Mouse (Mus musculus) adrenal gland, adult (tissue): ENCODE measurements at regions not wholly inside any gene's neighbourhood (a gene's known extent, or its start where the extent isn't known, plus 50 kb on each side); places are given as distances from the start of the nearest gene placed in this dataset.
"Not testable (repeated sequence)": the region's sequence is repeated elsewhere in the genome, so short reads cannot be mapped to it uniquely, and the experiment has no call there.

ENCODE experiments used
- DNase-seq, 2 experiments: peaks; one replicate each; pipeline ENCODE4 v3.0.0; 2022 to 2023; ENCODE audit warnings: low spot score in 1 of 2; ENCODE audit not compliant: inconsistent age in 2 of 2

DNA sequence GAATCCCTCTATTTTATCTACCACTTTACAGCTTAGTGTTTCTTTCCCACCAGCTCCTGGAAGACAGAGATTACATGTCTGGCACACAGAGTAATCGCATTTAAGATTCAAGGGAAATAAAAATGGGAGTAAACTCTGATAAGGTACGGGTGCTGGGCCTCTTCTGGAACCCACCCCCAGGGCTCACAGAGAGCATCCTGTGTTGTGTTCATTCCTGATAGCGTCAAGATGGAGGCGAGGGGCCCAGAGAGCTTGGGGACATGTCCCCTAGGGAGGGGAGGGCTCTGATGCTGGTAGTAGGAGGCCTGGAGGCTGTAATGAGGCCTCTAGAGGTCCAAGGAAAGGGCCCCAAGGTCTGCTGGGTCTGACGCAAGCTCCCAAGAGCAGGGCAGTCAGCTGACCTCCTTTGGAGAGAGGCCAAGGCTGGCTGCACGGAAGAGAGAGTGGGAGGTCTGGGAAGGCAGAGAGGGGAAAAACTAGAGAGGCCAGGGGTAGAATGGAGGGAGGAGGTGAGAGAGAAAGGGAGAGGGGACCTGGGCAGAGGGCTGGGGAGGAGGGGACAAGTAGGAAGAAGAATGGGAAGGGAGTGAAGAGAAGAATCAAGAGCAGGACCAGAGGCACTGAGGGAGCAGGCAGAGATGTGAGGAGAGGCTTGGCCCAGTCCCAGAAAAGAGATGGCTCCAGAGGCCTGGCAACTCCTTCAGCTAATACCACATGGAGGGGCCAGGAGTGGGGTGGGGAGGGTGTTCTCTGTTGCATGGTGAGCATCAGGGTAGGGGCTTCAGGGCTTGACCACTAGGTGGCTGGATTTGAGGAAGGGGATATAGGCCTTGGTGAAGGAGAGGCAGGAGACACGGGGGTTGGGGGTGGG is 96.8 kb upstream of the Eif4g2 start:
- peak; percentile 82 to 94 for DNase-seq

DNA sequence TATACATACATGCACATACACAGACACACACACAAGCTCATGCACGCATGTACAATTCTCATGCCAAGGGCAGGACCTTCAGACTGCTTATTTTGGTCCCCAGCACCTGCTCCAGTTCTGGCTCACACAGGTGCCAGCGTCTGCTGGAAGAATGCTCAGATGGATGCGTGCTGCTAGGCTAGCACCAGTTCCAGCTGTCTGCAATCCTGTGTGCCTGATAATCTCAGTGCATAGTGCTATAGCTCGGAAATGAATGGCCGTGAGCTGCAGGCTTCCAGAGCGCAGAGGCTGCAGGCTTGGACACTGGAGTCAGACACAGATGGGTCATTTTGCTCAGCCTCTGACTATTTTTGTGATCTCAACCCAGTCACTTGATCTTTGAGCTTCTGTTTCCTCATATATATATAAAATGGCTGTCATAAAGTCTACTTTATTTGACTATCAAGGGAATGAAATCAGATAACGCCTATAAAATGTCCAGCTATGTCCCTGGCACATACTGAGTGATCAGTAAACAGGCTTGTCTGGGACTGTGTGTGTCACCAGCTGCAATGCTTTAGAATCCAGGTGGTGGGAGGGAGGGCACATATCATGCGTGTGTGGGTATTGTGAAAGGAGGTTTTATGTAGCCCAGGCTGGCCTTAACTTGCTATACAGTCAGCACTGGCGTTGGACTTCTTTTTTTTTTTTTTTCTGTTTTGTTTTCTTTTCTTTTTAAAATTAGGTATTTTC is 91.7 kb upstream of the Eif4g2 start:
- DNase-seq = no peak

DNA sequence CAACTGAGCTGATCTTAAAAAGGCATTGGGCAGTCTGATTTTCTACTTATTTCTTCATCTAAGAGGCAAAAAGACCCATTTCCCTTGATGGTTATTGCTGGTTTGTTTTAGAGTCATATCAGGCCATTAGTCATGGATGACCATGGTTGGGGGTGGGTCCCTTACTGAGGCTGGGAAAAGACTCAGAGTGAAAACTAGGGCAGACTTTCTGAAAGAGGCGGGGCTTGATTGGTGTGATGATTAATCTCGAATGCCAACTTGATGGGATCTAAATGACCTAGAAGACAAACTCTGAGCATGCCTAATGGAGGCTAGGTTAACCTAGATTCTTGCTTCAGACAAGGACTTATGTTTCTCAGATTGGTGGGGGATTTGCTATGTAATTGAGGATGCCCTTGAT is 89.2 kb upstream of the Eif4g2 start:
- DNase-seq = peak; percentile 65 to 90

DNA sequence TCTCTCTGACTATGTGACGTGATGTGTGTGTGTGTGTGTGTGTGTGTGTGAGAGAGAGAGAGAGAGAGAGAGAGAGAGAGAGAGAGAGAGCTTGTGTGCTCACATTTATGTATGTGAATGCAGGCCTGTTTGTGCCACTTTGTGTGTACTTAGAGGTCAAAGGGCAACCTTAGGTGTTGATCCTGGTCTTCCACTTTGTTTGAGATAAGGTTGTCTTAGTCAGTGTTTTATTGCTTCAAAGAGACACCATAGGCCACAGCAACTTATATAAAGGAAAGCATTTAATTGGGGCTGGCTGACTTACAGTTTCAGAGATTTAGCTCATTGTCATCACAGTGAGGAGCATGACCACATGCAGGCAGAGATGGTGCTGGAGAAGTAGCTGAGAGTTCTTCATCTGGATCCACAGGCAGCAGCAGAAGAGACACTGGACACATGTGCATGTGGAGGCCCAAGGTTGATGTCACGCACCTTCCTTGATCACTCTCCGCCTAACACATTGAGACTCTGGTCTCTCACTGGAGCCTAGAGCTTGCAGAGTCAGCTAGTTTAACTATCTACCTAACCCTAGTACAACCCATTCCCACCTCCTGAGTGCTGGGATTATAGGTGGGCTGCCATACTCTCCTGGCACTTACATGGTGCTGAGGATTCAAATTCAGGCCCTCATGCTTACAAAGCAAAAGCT is 85.9 kb upstream of the Eif4g2 start:
- DNase-seq = not testable (repeated sequence)

GRCm38 (mm10) chr7:111164994-111165393 is 82.2 kb upstream of the Eif4g2 start:
- DNase-seq = no peak

GRCm38 (mm10) chr7:111164276-111164675 is 81.4 kb upstream of the Eif4g2 start:
- DNase-seq = no peak

- no peak for DNase-seq
These were observed 81.0 kb upstream of the Eif4g2 start for GRCm38 (mm10) chr7:111163861-111164260.

GRCm38 (mm10) chr7:111163321-111163720 is 80.5 kb upstream of the Eif4g2 start:
- no peak for DNase-seq

GRCm38 (mm10) chr7:111158791-111159286 is 76.0 kb upstream of the Eif4g2 start:
- no peak for DNase-seq

GRCm38 (mm10) chr7:111157754-111158325 is 75.0 kb upstream of the Eif4g2 start:
- DNase-seq = no peak

- peak; percentile 19 to 72 for DNase-seq
These were observed 74.5 kb upstream of the Eif4g2 start for GRCm38 (mm10) chr7:111157287-111157686.

GRCm38 (mm10) chr7:111156472-111157231 is 73.8 kb upstream of the Eif4g2 start:
- peak; percentile 24 to 72 for DNase-seq

DNA sequence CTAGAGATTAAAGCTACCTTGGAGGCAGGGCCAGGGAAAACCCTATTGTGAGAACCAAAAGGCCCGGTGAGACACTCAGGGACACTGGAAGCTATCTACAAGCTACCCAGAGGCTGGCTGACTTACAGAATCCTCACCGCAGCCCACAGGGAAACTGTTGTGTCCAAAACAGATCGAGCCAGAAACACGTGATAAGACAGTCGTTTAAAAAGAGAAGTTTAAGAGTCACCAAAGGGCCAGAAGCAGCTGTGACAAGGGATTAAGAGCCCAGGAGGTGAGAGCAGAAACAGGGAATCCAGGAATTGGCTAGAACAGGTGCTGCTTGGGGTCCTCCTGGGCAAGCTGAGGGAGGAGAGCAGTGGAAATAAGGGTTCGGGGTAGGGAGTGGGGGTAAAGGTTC is 73.2 kb upstream of the Eif4g2 start:
- no peak for DNase-seq

DNA sequence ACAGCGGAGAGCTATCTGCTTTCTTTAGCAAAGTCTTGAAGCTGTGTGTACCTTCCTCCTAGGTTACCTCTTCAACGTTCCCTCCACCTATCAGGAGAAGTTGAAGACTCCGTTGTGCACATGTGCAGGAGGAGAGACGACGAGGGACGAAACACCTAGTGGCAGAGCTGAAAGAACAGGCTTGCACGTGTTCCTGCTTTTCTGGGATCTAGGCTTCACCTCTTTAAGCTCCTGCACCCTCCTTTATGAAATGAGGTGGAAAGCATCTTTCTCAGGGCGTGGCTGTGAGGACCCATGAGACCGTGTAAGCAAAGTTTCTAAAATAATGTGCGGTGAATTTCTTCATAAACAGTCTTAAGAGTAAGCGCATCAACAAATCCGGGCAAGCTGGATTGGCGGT is 71.4 kb upstream of the Eif4g2 start:
- no peak for DNase-seq

DNA sequence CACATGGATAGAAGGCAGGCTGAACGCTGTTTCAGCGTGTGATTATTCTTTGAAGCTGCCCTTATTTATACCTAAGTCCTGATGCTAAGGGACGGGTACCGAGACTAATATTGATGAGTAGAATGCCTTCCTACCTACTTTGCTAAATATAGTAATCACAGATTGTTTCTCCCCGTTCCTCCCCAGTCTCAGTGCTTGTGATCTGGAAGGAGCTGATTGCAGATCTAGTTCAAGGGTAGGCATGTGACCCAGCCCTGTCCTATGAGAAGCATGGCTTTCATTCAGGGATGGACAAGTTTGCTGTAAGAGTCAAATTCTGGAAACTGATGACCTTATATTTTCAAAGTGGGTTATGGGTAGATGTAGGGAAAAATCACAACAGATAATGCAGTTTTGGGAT is 67.7 kb upstream of the Eif4g2 start:
- DNase-seq = no peak

DNA sequence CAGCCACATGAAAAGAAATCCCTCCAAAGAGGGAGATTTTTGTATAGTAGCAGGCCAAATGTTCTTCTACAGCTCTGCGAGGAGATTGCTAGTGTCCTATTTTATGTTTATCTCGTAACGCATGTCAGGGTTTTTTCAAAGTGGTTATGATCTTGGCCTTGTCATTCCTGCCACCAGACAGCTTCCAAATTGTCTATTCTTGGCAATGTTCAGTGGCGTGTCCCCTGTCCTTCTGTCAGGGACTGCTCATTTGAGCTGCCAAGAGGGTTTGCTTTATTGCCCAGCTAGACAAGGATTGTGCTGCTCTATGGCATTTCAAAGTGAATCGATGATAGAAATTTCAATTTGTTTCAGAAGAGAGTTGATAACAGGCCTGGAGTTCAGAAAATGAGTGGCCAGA is 67.3 kb upstream of the Eif4g2 start:
- DNase-seq = peak; percentile 11 to 77

DNA sequence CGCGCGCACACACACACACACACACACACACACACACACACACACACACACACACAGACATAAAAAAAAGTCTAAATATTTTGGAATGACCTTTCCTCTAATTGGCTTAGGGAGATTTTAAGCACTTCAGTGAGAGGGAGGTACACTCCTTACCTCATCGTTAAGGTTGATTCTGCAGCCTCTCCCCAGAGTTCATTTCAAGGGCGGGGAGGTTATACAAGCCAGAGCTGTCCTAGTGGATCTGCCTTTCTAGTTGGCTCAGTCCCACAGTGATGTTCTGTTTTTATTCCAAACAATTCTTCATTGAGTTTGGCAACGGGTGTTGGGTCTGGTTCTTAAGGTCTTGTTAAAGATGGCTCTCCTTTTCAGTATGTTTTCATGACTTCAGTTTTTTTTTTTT is 64.8 kb upstream of the Eif4g2 start:
- no peak for DNase-seq

GRCm38 (mm10) chr7:111146670-111147069 is 63.8 kb upstream of the Eif4g2 start:
- no peak for DNase-seq

GRCm38 (mm10) chr7:111144216-111144615 is 61.4 kb upstream of the Eif4g2 start:
- DNase-seq = no peak

- DNase-seq = no peak
These were observed 58.6 kb upstream of the Eif4g2 start for GRCm38 (mm10) chr7:111141285-111141965.
